Mouse (Mus musculus) cortical plate, adult 2 months (tissue): ENCODE data around the gene Pea15a.

Experiments used
- CTCF ChIP-seq: fragments of 200-500 bp; IDR thresholded peaks from 2 replicates; pipeline ENCODE4 v1.5.1; 2011; ENCODE audit warnings: mild to moderate bottlenecking, control low read depth, low read length; ENCODE audit not compliant: insufficient read depth; ENCODE audit errors: extremely low read depth
- POLR2A ChIP-seq: fragments of 200-500 bp; IDR thresholded peaks from 2 replicates; pipeline ENCODE4 v1.6.1; 2011; ENCODE audit warnings: mild to moderate bottlenecking, low read length, control low read depth; ENCODE audit not compliant: insufficient read depth; ENCODE audit errors: extremely low read depth

- TF ChIP-seq CTCF (no peak), POLR2A (no peak)
Measured at GRCm38 (mm10) chr1:172205741-172206087, 890 bp downstream of the Pea15a start.
